Mouse (Mus musculus) neural tube, embryonic 12.5 days (tissue): ENCODE measurements around the gene Asnsd1. TPM values are rescaled to one million over a fixed set of nuclear protein-coding genes. Genes with fewer than 3 reads are reported as not detected.
A peak's percentile ranks its signal among the peaks of the same experiment; 100 is the strongest.

ENCODE experiments used
- ATAC-seq: fragments of 200-750 bp; cut with Nextera tagmentation; 2 replicates; pipeline ENCODE4 v1.8.0; 2017; ENCODE audit warnings: low read depth, mild to moderate bottlenecking, moderate TSS enrichment, moderate library complexity; ENCODE audit not compliant: low FRiP score
- H3K27ac ChIP-seq: fragments of 300-500 bp; sonication (generic); 2 replicates; pipeline ENCODE4 v1.5.1; 2016
- H3K27me3 ChIP-seq: fragments of 300-500 bp; sonication (generic); replicated peaks from 2 replicates; pipeline ENCODE4 v1.6.1; 2016; ENCODE audit warnings: mild to moderate bottlenecking
- H3K36me3 ChIP-seq: fragments of 300-500 bp; sonication (generic); 2 replicates; pipeline ENCODE4 v1.6.1; 2016; ENCODE audit warnings: mild to moderate bottlenecking
- H3K4me1 ChIP-seq: fragments of 300-500 bp; sonication (generic); 2 replicates; pipeline ENCODE4 v1.6.1; 2016
- H3K4me2 ChIP-seq: fragments of 300-500 bp; sonication (generic); replicated peaks from 2 replicates; pipeline ENCODE4 v1.6.1; 2016; ENCODE audit warnings: mild to moderate bottlenecking
- H3K4me3 ChIP-seq: fragments of 300-500 bp; sonication (generic); 2 replicates; pipeline ENCODE4 v1.5.1; 2016
- H3K9ac ChIP-seq: fragments of 300-500 bp; sonication (generic); 2 replicates; pipeline ENCODE4 v1.6.1; 2016; ENCODE audit warnings: mild to moderate bottlenecking
- H3K9me3 ChIP-seq: fragments of 300-500 bp; sonication (generic); 2 replicates; pipeline ENCODE4 v1.6.1; 2016; ENCODE audit warnings: mild to moderate bottlenecking
- WGBS: fragments of 180-500 bp; shearing (Covaris S2); methylation state at CpG from one replicate; pipeline ENCODE4 v1.1.7; 2016; 5-methylcytosine and 5-hydroxymethylcytosine counted together
- polyA plus RNA-seq: library from polyadenylated mRNA; unstranded; fragments of >200 nt; fragmentation: Nextera tagmentation; extraction: Ambion mirVana; gene quantifications from 2 replicates; pipeline ENCODE4 v1.2.1, GENCODE M21; 2016

The Asnsd1 gene
- polyA plus RNA-seq, 1 experiment from 2014 or later: 80.7 TPM

- Histone ChIP-seq H3K9ac (no peak overlapping the region), H3K9me3 (no peaks in the 10 kb centered on the region), H3K27me3 (no peaks in the 10 kb centered on the region), H3K4me1 (no peaks in the 10 kb centered on the region), H3K4me2 (no peak overlapping the region), H3K4me3 (no peak overlapping the region), H3K27ac (no peak overlapping the region), H3K36me3 (peaks cover 9% of the 10 kb centered on the region; the same call in 1 of the 2 replicates)
- ATAC-seq: no peak
- WGBS: 96% methylated on average over 5 of the region's 5 CpGs
These were observed 27.6 kb downstream of the Asnsd1 start for GRCm38 (mm10) chr1:53324827-53325494.

GRCm38 (mm10) chr1:53324277-53324676 lies 28.3 kb downstream of the Asnsd1 start:
- Histone ChIP-seq H3K9ac (no peak overlapping the region), H3K36me3 (peaks cover 9% of the 10 kb centered on the region; the same call in 1 of the 2 replicates), H3K4me1 (no peaks in the 10 kb centered on the region), H3K4me3 (no peak overlapping the region), H3K27me3 (no peaks in the 10 kb centered on the region), H3K27ac (no peak overlapping the region), H3K9me3 (no peaks in the 10 kb centered on the region), H3K4me2 (no peak overlapping the region)
- no peak for ATAC-seq
- 98% methylated on average over 1 of the region's 1 CpGs for whole genome bisulfite sequencing

DNA sequence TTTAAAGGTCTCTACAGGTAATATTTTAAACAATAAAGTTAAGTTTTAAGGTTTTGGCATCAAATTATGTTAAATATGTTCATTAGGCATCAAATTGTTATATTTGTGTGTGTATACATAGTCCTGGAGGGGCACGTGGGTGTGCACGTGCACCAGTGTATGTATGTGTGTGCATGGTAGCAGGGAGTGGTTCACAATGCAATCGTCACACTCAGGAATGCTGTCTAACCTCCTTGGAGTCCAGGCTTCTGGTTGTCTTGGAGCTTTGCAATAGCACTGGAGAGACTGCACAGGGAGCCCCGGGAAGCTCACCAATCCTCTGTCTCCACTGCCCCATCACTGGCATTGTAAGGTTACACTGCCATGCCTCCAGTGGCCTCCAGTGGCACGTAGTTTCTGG lies 29.3 kb downstream of the Asnsd1 start:
- no peaks in the 10 kb centered on the region for H3K27me3 ChIP-seq
- H3K4me3 ChIP-seq: no peak overlapping the region
- H3K4me2 ChIP-seq: no peak overlapping the region
- no peaks in the 10 kb centered on the region for H3K4me1 ChIP-seq
- H3K27ac ChIP-seq: no peak overlapping the region
- H3K9me3 ChIP-seq: no peaks in the 10 kb centered on the region
- H3K9ac ChIP-seq: no peak overlapping the region
- 95% methylated on average over 5 of the region's 5 CpGs for WGBS
- peaks cover 9% of the 10 kb centered on the region; the same call in 1 of the 2 replicates for H3K36me3 ChIP-seq
- ATAC-seq: no peak

- Histone ChIP-seq H3K9ac (no peak overlapping the region), H3K9me3 (no peaks in the 10 kb centered on the region), H3K4me1 (no peaks in the 10 kb centered on the region), H3K4me3 (no peak overlapping the region), H3K4me2 (no peak overlapping the region), H3K27ac (no peak overlapping the region), H3K36me3 (peaks cover 9% of the 10 kb centered on the region; the same call in 1 of the 2 replicates), H3K27me3 (no peaks in the 10 kb centered on the region)
- 98% methylated on average over 4 of the region's 4 CpGs for WGBS
- no peak for ATAC-seq
These were observed 30.7 kb downstream of the Asnsd1 start for GRCm38 (mm10) chr1:53321662-53322344.

DNA sequence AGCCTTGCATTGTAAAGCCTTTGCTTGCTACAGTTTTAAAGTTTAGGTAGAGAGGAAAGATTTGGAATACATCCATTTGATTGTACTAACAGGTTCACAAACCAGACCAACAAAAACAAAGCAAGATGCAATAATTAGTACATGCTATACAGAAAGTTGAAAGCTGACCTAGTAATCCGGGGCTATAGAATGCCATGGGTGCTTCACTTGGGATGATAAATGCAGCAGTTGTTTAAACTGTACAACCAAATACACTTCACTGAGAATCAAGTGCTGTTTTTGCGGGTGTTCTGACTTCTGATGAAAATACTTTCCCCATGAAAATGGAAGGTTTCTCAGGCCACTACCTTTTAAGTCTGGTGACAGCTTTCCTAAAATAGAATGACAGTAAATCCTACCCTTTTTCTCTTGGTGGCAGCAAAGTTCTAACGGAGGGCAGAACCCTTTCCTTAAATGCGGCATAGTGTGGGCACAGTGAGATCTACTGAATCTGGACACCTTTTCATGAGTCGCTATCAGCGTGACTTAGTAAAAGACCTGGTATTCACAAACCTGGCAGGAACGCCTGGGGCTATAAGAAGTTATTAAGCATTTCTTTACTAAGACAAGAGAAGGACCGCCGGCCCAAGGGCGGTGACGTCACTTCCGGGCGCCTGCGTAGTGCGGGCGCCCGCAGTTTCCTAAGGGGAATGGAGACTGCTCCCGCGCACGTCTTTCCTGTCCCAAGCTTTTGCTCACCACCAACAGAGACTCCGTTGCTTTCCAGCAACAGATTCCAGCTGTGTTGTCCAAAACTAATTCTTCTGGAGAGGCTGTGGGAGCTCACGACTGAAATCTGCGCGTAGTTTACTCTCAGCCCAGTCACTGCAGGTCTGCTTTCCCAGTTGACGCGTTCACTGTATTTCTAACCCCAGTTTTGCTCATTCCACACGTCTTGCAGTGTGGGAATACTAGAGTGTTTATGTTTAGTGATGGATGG lies 39.3 kb downstream of the Asnsd1 start, which contains the start of gene Osgepl1:
Osgepl1 (plus strand) TSS at position 636 of the 979 bp plus-strand sequence.
- Histone ChIP-seq H3K4me1 (no peaks in the 10 kb centered on the region), H3K27me3 (no peaks in the 10 kb centered on the region), H3K4me3 (peak within 1 kb of the TSS; percentile 54), H3K36me3 (peaks cover 2% of the 10 kb centered on the region), H3K9me3 (no peaks in the 10 kb centered on the region), H3K4me2 (peak within 1 kb of the TSS; percentile 62), H3K27ac (peak within 1 kb of the TSS; percentile 16; the same call in 1 of the 2 replicates), H3K9ac (peak within 1 kb of the TSS; percentile 77)
- WGBS: 3% methylated on average over 27 of the region's 27 CpGs
- peak; percentile 99 for ATAC-seq

DNA sequence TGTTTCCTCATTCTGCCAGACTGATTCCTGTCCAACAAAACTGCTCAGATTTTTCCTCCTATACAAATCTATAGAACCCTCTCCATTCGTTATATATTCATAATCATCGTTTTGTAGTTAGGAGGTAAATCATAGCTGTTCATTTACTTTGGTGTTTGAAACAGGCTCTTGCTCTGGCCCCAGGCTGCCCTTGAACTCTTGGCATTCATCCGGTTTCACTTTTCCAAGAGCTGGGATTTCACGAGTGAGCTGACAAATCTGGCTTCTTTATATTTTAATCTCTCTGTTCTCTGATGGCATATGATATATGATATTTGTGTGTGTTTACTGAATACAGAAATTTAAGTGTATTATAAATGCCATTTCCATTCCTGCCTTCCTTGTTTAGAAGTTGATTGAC lies 52.0 kb downstream of the Asnsd1 start:
- Histone ChIP-seq H3K27me3 (no peaks in the 10 kb centered on the region), H3K27ac (no peak overlapping the region), H3K4me1 (0 out of 2 replicates have a peak, but pooled peaks cover 4% of the 10 kb centered on the region), H3K9me3 (no peaks in the 10 kb centered on the region), H3K4me2 (no peak overlapping the region), H3K4me3 (no peak overlapping the region), H3K36me3 (no peaks in the 10 kb centered on the region; the same call in 1 of the 2 replicates), H3K9ac (no peak overlapping the region)
- WGBS: 91% methylated on average over 4 of the region's 4 CpGs
- no peak for ATAC-seq

DNA sequence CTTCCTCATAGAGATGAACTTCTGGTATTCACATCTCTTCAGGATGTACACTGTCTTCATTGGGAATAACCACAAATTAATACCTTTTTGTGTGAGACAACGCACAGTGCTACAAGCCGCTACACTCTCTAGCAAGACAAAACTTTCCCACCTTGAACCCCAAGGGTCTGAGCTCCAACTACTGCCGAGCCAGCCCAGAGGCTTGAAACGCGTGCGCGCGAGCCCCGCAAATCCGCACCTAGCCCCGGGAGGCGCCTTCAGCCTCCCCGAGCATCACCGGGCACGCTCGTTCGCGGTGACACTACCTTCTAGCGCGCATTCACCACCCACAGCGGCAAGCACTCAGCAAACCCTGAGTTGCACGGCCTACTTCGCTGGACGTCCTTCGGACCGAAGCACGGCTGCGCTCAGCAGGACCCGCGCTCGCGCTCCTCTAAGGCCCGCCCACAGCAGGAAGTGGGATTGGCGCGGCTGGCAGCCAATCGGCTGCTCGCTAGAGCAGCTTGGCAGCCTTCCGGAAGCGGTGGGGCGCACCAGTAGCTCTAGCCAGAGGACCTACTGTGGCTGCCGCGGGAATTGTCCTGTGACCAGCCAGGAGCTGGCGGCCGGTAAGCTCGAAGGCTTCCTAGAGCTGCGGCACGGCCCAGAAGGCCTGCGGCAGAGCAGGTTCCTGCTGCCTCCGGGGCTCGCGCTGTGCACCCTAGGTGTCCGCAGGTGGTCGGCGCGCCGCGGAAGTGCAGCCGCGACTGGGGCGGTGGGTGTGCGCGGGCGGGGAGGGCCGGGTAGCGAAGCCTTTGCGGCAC lies 55.8 kb downstream of the Asnsd1 start, which contains the start of the genes Pms1, Ormdl1 and Gm28778:
Pms1 (minus strand) TSS at position 438 of the 803 bp plus-strand sequence.
Ormdl1 (plus strand) TSS at position 515 of the 803 bp plus-strand sequence.
Gm28778 (plus strand) TSS at position 531 of the 803 bp plus-strand sequence.
- peak; percentile 100 for ATAC-seq
- Histone ChIP-seq H3K4me2 (peak within 1 kb of the TSS; percentile 60), H3K36me3 (peaks cover 2% of the 10 kb centered on the region; the same call in 1 of the 2 replicates), H3K4me3 (peak within 1 kb of the TSS; percentile 84), H3K27me3 (no peaks in the 10 kb centered on the region), H3K9ac (peak within 1 kb of the TSS; percentile 76), H3K27ac (peak within 1 kb of the TSS; percentile 70; the same call in 1 of the 2 replicates), H3K4me1 (0 out of 2 replicates have a peak, but pooled peaks cover 4% of the 10 kb centered on the region), H3K9me3 (no peaks in the 10 kb centered on the region)
- WGBS: under 1% methylated on average over 66 of the region's 66 CpGs

Other genes starting within 250 kb of the Asnsd1 start
- not detected in 2 replicates for gene 1700019A02Rik, start 165.1 kb downstream of the Asnsd1 start, polyA plus RNA-seq
- 15.9 and 18.7 TPM in 2 replicates for gene Pms1, start 55.7 kb downstream of the Asnsd1 start, polyA plus RNA-seq
- gene Ormdl1, start 55.7 kb downstream of the Asnsd1 start, polyA plus RNA-seq: 62.2 and 64.5 TPM in 2 replicates
- gene Gm28778, start 55.6 kb downstream of the Asnsd1 start, polyA plus RNA-seq: not detected in 2 replicates
- 22.6 and 26.4 TPM in 2 replicates for gene Osgepl1, start 39.1 kb downstream of the Asnsd1 start, polyA plus RNA-seq
- 12.2 and 18.8 TPM in 2 replicates for gene Asdurf, start 133 bp downstream of the Asnsd1 start, polyA plus RNA-seq
- 0.72 and 1.2 TPM in 2 replicates for gene Gm28551, start 85 bp downstream of the Asnsd1 start, polyA plus RNA-seq